Mouse (Mus musculus): ENCODE measurements around the gene Akt1s1. TPM values are rescaled to one million over a fixed set of nuclear protein-coding genes. Genes with fewer than 3 reads are reported as not detected.

Akt1s1 gene
- polyA plus RNA-seq, 1 experiment, result 48.0 TPM

GRCm38 (mm10) chr7:44864595-44865542 lies 16.1 kb downstream of the Akt1s1 start:
- TF ChIP-seq POLR2A (IDR thresholded peaks at IDR 0.05; ENCODE audit: borderline replicate concordance, control insufficient read depth, low read depth, low read length), result peak; percentile 26; the same call in 1 of the 2 replicates
- TF ChIP-seq CTCF (IDR thresholded peaks at IDR 0.05; ENCODE audit: control insufficient read depth, insufficient read depth, low read length), result no peak
- WGBS, result 67% methylated on average over 24 of the region's 24 CpGs
- no peak overlapping the region; the same call in 1 of the 2 replicates for H3K27ac ChIP-seq (ENCODE audit: control insufficient read depth, insufficient read depth, low read depth, low read length, poor library complexity)
- H3K4me3 ChIP-seq (replicated peaks; ENCODE audit: control insufficient read depth, low read depth, low read length), result no peak overlapping the region
- peaks cover 7% of the 10 kb centered on the region for H3K4me1 ChIP-seq (ENCODE audit: control insufficient read depth, insufficient read depth, low read length)

GRCm38 (mm10) chr7:44866276-44867009 lies 17.7 kb downstream of the Akt1s1 start:
- peak overlapping the region; percentile 52 for H3K27ac ChIP-seq (ENCODE audit: control insufficient read depth, insufficient read depth, low read depth, low read length, poor library complexity)

DNA sequence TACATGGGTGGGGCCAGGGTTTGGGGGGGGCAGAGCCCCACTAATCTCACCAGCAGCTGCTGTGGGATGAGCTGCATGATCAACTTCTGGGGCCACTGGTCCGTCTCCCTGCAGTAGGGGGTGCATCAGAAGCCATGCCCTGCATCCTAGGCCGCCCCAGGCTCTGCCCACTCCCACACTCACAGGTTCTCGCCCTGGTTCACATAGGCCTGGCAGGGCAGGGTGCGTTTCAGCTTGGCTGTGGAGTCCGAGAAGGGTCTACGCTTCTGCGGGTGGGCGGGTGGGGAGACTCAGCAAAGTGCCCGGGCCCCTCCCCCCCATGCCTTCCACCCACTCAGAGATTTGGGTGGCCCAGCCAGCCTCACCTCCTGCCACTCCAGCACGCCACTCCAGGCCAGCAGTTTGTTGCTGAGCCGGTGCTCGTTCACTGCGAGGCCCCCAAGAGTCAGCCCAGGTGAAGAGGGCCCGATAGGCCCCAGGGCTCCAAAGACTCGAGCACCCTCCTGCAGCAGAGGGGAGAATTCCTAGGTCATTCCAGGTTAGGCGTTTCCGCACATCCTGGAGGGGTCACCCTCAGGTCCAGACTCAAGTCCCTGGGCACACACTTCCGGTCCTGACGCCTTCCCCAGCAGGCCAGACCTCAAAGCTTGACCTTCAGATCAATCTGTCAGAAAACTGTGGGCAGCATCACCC lies 18.4 kb downstream of the Akt1s1 start:
- TF ChIP-seq POLR2A (IDR thresholded peaks at IDR 0.05; ENCODE audit: borderline replicate concordance, control insufficient read depth, low read depth, low read length) (no peak), CTCF (IDR thresholded peaks at IDR 0.05; ENCODE audit: control insufficient read depth, insufficient read depth, low read length) (no peak)
- Histone ChIP-seq H3K4me1 (ENCODE audit: control insufficient read depth, insufficient read depth, low read length) (peaks cover 5% of the 10 kb centered on the region), H3K4me3 (replicated peaks; ENCODE audit: control insufficient read depth, low read depth, low read length) (no peak overlapping the region), H3K27ac (ENCODE audit: control insufficient read depth, insufficient read depth, low read depth, low read length, poor library complexity) (no peak overlapping the region)
- 86% methylated on average over 19 of the region's 19 CpGs for WGBS

More at GRCm38 (mm10) chr7:44866276-44867009, 17.7 kb downstream of the Akt1s1 start:
- no peak overlapping the region for H3K4me3 ChIP-seq (replicated peaks; ENCODE audit: control insufficient read depth, low read depth, low read length)
- 37% methylated on average over 15 of the region's 15 CpGs for WGBS
- peak; percentile 58 for TF ChIP-seq CTCF (IDR thresholded peaks at IDR 0.05; ENCODE audit: control insufficient read depth, insufficient read depth, low read length)
- no peak for TF ChIP-seq POLR2A (IDR thresholded peaks at IDR 0.05; ENCODE audit: borderline replicate concordance, control insufficient read depth, low read depth, low read length)
- H3K4me1 ChIP-seq (ENCODE audit: control insufficient read depth, insufficient read depth, low read length), result peaks cover 5% of the 10 kb centered on the region

GRCm38 (mm10) chr7:44867802-44868201 lies 19.0 kb downstream of the Akt1s1 start:
- Histone ChIP-seq H3K27ac (ENCODE audit: control insufficient read depth, insufficient read depth, low read depth, low read length, poor library complexity) (no peak overlapping the region), H3K4me3 (replicated peaks; ENCODE audit: control insufficient read depth, low read depth, low read length) (no peak overlapping the region), H3K4me1 (ENCODE audit: control insufficient read depth, insufficient read depth, low read length) (peaks cover 5% of the 10 kb centered on the region)
- 74% methylated on average over 9 of the region's 9 CpGs for WGBS
- TF ChIP-seq POLR2A (IDR thresholded peaks at IDR 0.05; ENCODE audit: borderline replicate concordance, control insufficient read depth, low read depth, low read length) (no peak), CTCF (IDR thresholded peaks at IDR 0.05; ENCODE audit: control insufficient read depth, insufficient read depth, low read length) (no peak)

DNA sequence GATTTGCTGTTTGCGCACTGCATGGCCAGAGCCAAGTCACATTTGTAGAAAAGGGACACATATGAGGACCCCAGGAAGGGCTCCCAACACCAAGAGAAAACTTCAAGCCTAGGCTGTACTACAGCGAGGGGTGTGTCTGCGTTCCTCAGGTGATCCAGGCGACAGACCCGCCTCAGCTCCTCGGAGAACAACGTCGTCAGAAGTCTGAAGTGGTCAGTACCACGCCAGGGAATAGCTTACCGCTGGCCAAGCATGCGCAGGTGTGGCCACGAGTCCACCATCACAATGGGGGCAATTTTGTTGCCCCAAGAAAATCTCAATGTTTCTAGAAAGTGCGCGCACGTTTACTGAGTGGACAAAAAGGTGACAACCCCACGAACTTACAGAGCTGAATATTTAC lies 19.7 kb downstream of the Akt1s1 start:
- peaks cover 5% of the 10 kb centered on the region for H3K4me1 ChIP-seq (ENCODE audit: control insufficient read depth, insufficient read depth, low read length)
- WGBS, result 13% methylated on average over 16 of the region's 16 CpGs
- H3K27ac ChIP-seq (ENCODE audit: control insufficient read depth, insufficient read depth, low read depth, low read length, poor library complexity), result no peak overlapping the region

DNA sequence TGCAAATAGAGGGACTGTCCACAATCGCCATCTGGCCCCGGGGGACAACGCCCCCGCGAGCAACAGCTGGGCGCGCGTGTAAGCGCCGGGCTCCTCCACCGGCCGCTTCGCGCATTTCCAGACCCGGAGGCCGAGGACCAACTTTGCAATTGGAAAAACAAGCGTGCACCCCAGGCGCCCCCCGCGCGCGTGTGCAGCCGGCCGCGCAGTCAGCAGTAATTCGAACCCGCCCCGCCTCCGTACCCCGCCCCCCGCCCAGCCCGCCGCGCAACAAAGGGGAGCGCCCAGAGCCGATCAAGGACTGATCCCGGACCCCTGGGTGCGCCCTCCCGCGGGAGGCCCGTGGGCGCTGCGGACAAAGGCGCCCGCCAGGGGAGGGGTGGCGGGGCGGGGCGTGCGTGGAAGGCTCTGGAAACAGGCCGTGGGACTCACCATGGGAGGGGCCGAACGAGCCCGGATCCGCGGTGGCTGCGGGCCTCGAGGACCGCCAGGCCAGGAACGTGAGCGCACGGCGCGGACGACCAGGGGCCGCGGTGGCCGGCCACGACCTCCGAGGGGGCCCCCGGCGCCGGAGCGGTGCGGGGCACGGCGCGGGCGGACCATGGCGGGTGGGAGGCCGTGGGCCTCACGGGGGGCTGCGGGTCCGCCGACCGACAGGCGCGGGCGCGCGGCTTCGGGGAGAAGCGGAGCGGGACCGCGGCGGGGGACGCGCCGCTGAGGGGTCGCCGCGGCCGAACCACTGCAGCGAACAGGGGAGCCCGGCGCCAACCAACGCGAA lies 20.3 kb downstream of the Akt1s1 start:
- H3K4me3 ChIP-seq (replicated peaks; ENCODE audit: control insufficient read depth, low read depth, low read length), result peak overlapping the region; percentile 58
- H3K27ac ChIP-seq (ENCODE audit: control insufficient read depth, insufficient read depth, low read depth, low read length, poor library complexity), result peak overlapping the region; percentile 55
- H3K4me1 ChIP-seq (ENCODE audit: control insufficient read depth, insufficient read depth, low read length), result peaks cover 5% of the 10 kb centered on the region
- under 1% methylated on average over 102 of the region's 108 CpGs for WGBS
- TF ChIP-seq POLR2A (IDR thresholded peaks at IDR 0.05; ENCODE audit: borderline replicate concordance, control insufficient read depth, low read depth, low read length) (no peak), CTCF (IDR thresholded peaks at IDR 0.05; ENCODE audit: control insufficient read depth, insufficient read depth, low read length) (no peak)

More for the DNA sequence above, 19.7 kb downstream of the Akt1s1 start:
- peak overlapping the region; percentile 15 for H3K4me3 ChIP-seq (replicated peaks; ENCODE audit: control insufficient read depth, low read depth, low read length)
- TF ChIP-seq CTCF (IDR thresholded peaks at IDR 0.05; ENCODE audit: control insufficient read depth, insufficient read depth, low read length), result no peak
- no peak for TF ChIP-seq POLR2A (IDR thresholded peaks at IDR 0.05; ENCODE audit: borderline replicate concordance, control insufficient read depth, low read depth, low read length)

Measured in bone marrow, adult 2 months (tissue).